Mouse (Mus musculus) stomach, postnatal 0 days (tissue): ENCODE data around the gene Pex16.

Experiments used
- CTCF ChIP-seq: IDR thresholded peaks from 2 replicates; pipeline ENCODE4 v1.5.1; 2016; ENCODE audit warnings: antibody characterized with exemption, low read depth, mild to moderate bottlenecking, moderate library complexity
- EP300 ChIP-seq: optimal IDR thresholded peaks from 2 replicates; pipeline ENCODE3; 2016; ENCODE audit warnings: antibody characterized with exemption

GRCm38 (mm10) chr2:92395535-92395934, 21.1 kb downstream of the Pex16 start:
- no peak for TF ChIP-seq CTCF
- no peak for TF ChIP-seq EP300
